Mouse (Mus musculus) fat pad, adult 2 months (tissue): Measurements from ENCODE around the gene Rhov.

Source experiments
- DNase-seq: peaks from one replicate; pipeline ENCODE4 v3.0.0-alpha.2; 2011; ENCODE audit warnings: low read depth, low spot score; ENCODE audit errors: extremely low read depth

Rhov gene

DNA sequence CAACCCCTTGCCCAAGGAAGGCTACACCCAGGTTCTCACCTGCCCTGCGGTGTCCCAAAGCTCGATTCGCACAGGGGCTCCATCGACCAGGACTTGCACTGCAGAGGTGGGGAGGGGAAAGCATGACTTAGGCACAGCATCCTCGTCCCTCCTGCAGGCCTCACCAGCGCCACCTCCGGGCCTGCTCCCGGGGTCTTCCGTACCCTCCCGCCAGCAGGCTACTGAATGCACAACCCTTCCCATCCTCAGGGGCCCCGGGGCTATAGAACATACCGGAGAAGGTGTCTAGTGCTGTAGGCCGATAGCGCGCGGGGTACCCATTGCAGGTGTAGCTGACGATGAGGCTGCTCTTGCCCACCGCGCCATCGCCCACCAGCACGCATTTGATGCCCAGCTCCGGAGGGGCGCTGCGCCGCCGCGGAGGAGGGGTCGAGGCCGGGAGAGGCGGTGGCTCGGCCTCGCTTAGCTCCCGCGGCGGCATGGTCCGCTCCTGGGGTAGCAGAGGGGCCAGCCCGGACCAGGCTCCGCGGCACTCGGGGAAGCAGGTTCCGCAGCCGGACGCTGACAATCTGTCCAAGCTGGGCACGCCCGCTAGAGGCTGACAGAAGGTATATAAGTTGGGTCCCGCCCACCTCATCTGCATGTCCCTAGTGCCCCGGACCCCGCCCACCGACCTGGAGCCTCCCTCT is at the start of gene Rhov:
Gene Rhov, minus strand, starts transcription at position 630 of the 689 bp plus-strand sequence.
- no peak for DNase-seq

DNA sequence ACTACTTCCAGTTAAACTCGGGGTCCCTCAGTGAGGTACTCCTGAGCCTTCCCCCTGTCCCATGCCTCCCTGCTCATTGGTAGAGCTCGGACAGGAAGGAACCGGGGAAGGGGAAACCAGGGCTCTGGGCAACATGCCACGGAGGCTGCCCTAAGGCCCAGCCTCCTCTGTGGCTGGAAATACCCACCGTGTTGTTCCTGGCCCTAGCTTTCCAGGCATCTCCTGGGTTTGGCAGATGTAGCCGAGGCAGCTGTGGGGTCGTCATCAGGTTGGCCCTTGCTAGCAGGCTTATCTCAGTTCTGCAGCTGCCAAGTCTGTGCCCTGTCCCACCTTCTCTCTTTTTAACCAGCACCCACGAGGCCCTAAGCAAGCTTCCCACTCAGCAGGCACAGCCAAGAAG is 49.5 kb upstream of the Rhov start:
- no peak for DNase-seq

DNA sequence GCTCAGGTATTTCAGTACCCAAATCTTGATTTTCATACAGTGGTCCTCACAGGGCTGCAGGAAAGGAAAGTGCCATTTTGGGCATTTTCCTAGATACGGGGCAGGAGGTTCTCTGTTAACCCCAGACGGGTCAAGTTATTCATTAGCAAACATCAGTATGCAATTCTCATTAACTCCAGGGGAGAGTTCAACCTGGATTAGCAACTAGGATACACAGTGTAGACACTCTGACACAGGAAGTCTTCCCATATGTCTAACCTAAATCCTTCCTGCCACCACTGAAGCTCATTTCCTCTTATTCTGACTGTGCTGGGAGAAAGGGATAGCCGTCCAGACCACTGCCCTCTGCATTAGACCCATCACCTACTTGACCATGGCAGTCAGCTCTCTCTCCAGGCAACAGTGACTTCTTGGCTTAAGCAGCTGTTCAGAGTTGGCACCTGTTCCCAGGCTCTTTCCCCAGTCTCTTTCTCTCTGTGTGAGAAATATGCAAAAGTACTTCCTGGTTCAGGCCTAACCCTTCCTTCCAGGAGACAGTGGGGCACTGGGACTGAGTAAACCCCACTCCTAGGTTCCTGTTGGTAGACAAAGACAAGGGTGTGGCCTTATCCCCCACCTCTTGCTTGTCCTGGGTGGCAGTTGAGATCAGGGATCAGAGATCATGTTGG is 47.1 kb upstream of the Rhov start:
- no peak for DNase-seq

DNA sequence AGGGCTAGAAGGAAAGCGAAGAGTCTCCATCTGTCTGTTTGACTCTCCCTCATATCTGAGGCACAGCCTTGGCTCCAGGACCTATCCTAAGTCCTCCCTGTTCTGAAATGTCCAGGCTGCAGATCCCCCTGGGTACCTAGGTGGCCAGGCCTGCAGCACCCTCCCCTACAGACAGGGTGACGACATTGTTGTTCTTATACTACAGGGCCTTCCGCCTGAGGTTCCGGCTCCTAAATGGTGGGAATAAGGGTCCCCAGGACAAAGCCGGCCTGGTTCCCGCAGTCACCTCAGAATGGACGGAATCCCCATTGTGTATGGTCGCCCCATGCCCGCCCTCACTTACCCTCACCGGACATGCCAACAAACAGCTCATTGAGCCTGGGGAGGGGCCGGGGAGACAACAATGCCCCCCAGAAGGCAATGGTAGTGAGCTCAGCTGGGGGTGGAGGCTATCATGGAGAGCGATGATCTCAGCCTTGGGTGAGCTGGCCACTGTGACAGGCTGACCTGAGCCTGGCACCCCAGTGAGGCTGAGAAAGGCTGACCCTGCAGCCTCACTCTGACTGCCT is 43.8 kb upstream of the Rhov start:
- no peak for DNase-seq

DNA sequence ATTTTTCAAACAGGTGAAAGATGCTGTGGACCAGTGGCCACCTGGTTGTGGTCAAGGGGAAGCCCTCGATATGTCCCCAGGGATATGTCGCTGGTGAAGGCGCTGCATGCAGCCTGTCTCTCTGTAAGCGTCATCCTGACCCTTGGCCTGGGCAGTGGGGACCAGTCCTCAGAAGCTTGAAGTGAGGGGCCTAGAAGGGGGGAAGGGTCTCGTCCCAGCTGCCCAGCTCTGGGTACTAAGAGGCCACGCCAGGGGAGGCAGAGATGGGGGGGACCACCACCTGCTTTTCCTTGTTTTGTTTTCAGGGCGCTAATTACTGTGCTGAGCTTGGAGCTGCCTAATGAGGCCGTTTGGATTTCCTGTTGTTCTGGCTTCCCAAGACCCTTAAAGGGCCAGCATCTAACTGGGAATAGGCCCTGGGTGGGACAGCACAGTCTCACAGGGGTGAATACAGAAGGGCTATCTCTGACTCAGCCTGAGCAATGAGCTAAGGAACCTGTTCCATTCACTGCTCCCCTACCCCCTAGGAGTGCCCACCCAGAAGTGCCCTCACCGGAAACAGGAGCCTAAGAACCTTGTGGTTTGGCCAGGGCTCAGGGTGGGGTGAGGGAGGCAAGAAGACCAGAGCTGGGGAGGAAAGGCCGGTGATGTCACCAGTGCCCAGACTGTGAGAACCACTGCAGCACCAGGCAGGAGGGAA is 42.9 kb upstream of the Rhov start:
- no peak for DNase-seq

DNA sequence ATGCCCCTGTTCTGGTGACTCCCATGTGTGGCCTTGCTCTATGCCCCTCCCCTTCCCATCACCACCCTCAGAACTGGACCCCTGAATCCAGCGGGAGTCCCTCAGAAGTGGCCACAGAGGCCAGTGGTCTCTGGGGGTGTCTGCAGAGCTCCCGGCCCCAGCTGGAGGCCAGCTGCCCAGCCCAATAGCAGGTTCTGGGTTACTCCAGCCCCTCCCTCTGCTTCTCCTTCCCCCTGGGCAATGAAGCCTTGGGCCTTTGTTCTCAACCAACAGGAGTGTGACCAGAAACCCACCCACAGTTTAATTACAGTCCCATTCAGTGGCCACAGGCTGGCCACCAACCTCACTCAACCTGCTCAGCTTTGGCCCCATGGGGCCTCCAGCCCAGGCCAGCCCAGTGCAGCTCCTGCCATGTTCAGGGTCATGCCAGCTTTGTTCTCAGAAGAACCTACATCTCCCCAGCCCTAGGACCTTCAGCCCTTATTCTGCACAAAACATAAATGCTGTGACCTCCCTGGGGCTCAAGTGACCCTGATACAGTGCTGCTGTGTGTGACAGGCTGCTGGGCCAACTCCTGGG is 41.4 kb upstream of the Rhov start:
- DNase-seq = no peak

DNA sequence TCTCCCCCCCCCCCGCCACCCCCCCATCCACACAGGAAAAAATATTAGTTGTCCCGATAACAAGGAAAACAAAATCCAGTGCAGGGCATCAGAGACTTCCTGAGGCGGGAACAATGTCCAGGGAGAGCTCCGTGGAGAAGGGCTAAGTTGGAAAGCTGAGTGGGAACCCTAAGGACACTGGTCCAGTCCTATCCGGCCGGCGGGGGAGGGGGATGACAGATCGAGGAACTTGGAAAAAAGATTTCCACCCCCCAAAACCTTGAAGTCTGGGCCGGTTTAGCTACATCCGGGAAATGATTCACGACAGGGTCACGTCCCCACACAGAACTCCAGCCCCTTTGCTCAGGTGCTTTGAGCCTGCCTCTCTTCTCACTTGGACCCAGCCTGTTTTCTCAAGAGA is 40.5 kb upstream of the Rhov start:
- DNase-seq = no peak

DNA sequence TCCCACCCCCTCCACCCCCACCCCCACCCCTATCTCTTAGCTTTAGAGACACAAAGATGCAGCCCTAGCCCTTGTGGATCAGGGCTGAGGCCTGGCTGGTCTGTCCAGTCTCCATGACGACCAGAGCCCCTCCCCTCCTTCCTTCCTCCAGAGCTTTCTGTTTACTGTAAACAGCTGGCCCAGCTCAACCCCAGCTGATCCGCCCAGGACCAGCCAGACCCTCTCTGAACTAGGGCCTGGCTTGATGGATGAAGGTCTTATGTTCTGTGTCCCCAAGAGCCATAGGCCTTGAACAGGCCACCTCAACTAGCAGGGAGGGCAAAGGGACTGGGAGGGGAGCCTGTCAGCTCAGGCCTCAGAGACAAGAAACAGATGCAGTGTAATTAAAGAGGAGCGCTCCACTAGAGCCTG is 33.7 kb upstream of the Rhov start:
- DNase-seq = no peak

DNA sequence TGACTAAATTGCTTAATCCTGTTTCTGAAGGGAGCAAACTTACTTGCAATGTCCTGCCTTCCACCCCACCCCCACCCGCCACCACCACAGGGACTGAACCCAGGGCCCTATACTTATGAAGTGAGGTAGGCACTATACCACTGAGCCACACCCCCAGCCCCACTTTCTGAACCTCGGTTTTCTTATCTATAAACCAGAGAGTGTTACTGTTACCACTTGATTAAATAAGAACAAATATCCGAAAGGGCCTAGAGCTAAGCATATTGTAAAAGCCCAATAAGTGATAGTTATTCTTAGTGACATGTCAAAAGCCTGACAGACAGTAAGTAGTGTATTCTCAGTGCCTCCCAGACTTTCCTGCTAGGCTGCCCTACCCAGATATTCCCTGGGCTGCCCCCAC is 33.3 kb upstream of the Rhov start:
- DNase-seq = no peak

DNA sequence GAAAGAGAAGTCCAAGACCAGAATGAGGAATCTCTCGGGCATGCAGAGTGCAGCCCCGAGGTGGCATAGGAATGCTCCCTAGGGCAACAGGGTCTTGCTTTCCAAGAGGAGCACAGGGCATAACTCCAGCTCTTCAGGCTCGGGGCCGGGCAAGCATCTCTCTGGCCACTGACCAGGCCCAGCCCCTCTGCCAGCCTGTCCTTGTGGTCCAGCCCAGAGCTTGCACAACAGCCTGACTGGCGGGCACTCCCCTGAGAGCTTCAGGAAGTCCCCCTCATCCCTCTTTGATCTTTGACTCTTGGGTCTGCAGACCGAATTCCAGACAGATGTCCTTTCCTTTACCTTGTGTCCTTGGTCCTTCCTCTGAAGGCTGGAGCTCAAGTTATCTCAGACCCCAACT is 31.8 kb upstream of the Rhov start:
- no peak for DNase-seq

DNA sequence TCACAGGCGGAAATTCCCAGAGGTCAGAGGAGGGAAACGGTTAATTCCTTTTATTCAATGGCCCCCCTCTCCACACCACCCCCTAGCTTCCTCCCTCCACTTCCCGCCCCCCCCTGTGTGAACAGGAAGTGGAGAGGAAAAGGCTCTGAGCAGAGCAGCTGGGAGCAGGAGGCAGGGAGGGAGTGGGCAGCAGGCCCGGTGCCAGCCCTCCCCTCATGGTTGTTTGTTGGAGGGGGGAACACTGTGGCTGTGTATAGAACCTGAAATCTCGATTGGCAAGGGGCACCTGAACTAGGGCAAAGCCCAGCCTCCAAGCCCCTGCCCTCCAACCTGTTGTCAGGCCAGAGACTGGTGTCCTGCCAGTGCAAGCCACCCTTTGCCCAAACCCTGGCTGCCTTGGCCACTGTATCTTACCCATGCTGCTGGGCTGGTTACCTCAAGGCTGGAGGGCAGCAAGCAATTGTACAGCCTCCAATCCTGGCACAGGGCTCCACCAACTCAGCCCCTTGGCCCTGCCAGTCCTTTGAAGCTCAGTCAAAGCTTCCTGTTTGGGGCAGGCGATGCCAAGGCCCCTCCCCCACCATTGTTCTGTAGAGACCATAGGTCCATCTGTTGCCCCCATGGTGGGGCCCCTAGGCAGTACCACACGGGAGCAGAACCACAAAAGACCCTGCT is 29.9 kb upstream of the Rhov start:
- no peak for DNase-seq

DNA sequence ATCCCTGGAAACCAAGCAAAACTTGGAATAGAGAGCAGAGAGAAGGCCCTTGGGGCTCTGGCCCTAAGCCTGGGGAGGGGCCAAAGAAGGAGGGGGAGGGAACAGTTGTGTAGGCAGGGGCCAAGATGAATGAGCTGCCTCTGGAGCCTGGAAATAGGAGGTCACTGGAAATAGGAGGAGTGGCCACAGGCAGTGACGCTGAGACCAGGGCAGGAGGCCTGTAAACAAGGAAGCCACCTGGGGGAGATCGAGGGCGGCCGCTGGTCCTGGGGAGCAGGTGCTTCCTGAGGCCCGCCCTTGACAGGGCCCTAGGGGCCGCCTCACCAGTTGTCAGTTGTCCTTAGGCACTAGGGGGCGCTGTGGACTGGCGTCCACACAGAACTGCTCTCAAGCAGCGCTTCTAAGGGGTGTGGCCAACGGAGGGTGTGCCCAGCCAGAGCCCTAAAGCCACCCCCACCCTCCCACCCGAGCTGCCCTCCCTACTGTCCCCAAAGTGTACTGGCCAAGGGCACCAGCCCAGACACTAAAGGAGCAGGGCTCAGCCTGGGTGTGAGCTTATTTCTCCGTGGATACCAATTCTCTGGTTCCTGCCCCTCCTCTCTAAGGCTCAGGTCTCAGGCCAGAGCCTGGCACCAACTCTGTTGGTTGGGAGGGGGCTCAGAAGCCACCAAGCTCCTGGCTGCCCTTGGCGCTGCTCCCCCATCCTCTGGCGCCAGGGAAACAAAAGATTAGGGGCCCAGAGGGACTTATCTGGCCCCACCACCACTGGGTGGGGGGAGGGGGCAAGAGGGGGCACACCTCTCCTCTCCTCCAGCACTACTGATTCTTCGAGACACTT is 29.1 kb upstream of the Rhov start:
- no peak for DNase-seq

DNA sequence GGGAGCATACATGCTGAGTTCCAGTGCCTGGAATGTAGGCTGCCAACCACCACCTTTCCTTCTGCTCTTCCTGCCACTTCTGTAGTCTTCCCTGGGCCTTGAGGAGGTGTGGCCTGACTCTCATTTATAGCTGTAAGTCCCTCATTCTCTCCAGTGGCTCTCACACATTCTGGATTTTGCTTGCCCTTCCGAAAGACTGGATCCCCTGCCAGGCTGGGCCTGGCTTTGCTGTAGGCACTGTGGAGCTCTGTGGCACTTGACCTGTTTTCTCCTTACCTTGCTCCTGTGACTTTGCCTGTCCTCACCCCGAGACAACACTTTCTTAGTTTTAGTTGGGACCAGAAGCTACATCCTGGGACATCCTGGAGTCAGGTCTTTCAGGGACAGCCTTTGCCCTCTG is 27.8 kb upstream of the Rhov start:
- no peak for DNase-seq

DNA sequence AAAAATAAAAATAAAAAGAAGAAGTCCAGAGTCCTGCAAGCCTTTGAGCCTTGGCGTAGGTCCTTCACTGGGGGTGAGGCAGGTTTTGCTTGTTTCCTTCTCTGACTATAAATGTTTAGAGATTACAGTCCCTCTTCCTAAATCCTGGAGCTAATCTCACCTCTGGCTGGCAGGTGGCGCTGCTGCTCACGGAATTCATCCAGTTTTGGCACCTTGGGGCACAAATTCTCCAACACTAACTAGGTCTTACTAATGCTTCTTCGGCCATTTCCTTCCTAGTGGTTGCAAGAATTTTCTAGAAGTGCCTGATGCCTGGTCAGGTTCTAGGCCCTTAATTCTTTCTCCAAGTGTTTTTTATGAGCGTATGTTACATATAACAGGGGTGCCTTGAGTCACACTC is 27.3 kb upstream of the Rhov start:
- no peak for DNase-seq

DNA sequence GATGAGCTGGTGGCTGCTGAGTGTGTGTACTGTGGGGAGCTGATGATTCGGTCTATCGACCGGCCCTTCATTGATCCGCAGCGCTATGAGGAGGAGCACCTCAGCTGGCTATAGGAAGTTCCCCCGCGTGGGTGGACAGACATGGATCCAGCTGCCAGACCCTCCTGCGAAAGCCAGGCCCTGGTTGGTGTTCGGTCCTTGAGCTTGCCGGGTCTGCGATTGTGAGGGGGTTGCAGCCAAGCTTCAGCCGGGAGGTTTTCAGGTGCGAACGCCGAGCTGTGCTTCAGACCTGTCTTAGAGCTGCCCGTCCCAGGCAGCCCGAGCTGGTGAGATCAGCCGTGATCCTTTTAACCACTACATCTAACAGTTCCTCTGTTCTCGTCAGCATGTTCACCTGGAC is 26.4 kb upstream of the Rhov start:
- DNase-seq = no peak

DNA sequence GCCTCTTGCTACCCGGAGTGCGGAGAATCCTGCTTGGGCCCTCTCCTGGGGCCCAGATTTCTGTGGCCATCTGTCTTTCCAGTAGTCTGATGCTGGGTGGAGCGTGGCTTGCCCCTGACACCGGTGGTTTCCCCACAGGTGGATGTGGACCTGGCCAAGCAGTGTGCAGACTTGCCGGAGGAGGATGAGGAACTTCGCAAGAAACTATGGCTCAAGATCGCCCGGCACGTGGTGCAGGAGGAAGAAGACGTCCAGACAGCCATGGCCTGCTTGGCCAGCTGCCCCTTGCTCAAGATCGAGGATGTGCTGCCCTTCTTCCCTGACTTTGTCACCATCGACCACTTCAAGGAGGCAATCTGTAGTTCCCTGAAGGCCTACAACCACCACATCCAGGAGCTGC is 25.7 kb upstream of the Rhov start:
- no peak for DNase-seq

DNA sequence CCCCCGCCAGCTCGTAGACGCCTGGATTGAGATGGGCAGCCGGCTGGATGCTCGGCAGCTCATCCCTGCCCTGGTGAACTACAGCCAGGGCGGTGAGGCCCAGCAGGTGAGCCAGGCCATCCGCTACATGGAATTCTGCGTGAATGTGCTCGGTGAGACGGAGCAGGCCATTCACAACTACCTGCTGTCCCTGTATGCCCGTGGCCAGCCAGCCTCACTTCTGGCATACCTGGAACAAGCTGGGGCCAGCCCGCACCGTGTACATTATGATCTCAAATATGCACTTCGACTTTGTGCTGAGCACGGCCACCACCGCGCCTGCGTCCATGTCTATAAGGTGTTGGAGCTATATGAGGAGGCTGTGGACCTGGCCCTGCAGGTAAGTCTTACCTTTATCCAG is 23.3 kb upstream of the Rhov start:
- no peak for DNase-seq

DNA sequence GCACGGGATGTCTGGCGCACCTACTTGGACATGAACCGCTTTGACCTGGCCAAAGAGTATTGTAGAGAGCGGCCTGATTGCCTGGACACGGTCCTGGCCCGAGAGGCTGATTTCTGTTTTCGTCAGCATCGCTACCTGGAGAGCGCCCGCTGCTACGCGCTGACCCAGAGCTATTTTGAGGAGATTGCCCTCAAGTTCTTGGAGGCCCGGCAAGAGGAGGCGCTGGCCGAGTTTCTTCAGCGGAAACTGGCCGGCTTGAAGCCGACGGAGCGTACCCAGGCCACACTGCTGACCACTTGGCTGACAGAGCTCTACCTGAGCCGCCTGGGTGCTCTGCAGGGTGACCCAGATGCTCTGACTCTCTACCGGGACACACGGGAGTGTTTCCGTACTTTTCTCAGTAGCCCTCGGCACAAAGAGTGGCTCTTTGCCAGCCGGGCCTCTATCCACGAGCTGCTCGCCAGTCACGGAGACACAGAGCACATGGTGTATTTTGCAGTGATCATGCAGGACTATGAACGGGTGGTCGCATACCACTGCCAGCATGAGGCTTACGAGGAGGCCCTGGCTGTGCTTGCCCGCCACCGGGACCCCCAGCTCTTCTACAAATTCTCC is 22.8 kb upstream of the Rhov start:
- no peak for DNase-seq

DNA sequence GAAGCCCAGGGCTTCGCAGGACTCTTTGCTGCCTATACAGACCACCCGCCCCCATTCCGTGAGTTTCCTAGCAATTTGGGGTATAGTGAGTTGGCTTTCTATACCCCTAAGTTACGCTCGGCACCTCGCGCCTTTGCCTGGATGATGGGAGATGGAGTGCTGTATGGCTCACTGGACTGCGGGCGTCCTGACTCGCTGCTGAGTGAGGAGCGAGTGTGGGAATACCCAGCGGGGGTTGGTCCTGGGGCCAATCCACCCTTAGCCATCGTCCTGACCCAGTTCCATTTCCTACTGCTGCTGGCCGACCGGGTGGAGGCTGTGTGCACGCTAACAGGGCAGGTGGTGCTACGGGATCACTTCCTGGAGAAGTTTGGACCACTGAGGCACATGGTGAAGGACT is 22.2 kb upstream of the Rhov start:
- no peak for DNase-seq

DNA sequence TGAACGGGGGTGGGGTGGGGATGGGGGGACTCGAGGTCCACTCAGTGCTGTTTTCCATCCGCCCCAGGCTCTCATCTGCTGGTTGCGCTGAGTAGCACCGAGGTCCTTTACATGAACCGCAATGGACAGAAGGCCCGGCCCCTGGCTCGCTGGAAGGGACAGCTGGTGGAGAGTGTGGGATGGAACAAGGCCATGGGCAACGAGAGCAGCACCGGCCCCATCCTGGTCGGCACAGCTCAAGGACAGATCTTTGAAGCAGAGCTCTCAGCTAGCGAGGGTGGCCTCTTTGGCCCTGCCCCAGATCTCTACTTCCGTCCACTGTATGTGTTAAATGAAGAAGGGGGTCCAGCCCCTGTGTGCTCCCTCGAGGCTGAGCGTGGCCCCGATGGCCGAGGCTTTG is 21.8 kb upstream of the Rhov start:
- DNase-seq = no peak
